Mouse (Mus musculus): ENCODE measurements around the gene Sbk2. TPM values are rescaled to one million over a fixed set of nuclear protein-coding genes. Genes with fewer than 3 reads are reported as not detected.

Sbk2 gene
- polyA plus RNA-seq, 1 experiment from 2014 or later = 0.26 TPM

DNA sequence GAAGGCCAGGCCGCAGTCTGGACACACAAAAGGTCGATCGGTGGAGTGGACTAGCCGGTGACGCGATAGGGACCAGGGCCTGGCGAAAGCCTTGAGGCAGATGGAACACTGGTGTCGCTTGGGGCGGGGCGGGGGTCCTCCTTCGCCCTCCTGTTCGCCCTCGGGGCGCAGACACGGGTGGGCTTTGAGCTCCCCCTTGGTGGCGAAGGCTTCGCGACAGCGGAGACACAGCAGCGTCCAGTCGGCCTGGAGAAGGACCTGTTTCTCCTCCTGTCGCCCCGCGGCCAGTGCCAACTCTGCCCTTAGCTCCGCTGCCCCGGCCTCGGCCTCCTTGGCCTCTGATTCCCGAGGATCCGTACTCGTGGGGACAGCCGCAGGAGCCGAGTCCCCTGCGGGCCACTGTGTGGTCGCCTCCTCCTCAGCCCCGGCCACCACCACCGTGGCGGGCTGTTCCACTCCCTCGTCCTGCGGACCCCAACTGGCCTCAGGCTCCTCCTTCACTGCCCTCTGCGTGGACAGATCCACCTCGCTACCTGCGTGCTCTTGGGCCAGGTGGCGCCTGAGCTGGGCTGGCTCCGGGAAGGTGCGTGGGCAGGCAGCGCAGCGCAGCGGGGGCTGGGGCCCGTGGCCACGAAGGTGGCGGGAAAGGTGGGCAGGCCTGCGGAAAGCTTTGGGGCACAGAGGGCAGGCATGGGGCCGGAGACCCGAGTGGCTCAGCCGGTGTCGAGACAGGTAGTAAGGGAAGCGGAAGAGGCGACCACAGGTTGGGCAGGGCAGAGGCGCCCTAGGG lies 30.0 kb upstream of the Sbk2 start:
- Histone ChIP-seq H3K36me3 (ENCODE audit: control insufficient read depth, insufficient read depth, low read length) (peaks cover 15% of the 10 kb centered on the region), H3K4me1 (ENCODE audit: control insufficient read depth, insufficient read depth, low read length) (peaks cover 16% of the 10 kb centered on the region), H3K4me3 (replicated peaks; ENCODE audit: low read length) (no peak overlapping the region), H3K4me2 (ENCODE audit: low read depth, low read length) (0 out of 2 replicates have a peak overlapping the region, but pooled peaks have one; percentile 15), H3K27me3 (ENCODE audit: control insufficient read depth, insufficient read depth, low read length) (no peaks in the 10 kb centered on the region), H3K9ac (ENCODE audit: low read length) (no peak overlapping the region), H3K27ac (ENCODE audit: low read length) (no peak overlapping the region), H3K9me3 (replicated peaks; ENCODE audit: control insufficient read depth, low read length) (peaks cover 4% of the 10 kb centered on the region; the same call in 1 of the 2 replicates)
- WGBS = 61% methylated on average over 59 of the region's 59 CpGs
- ATAC-seq (ENCODE audit: insufficient read depth, low FRiP score) = no peak

DNA sequence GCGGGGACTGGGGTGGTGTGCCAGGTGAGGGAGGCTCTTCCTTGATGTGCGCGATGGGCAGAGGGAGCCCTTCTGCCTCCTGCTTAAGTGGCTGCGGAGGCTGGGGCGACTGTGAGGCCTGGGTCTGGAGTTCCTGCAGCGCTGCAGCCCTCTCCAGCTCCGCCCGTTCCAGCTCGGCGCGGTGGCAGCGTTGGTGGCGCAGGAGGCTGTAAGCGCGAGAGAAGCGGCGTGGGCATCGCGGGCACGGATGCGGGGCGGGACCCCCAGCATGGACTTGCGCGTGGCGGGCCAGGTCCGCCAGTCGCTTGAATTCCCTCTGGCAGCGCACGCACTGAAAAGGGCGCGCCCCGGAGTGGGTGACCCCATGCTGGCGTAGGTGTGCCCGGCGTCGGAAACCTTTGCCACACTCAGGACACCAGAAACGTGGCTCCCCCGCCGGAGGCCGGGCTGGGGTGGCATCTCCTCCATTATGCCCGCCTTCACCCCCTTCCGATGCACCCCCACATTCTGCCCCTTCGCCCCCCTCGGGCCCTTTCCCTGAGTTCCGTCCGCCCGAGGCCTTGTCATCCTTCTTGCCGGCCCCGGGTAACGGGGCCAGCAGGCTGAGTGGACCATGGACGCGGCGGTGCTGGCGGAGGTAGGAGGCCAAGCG lies 29.3 kb upstream of the Sbk2 start:
- Histone ChIP-seq H3K36me3 (ENCODE audit: control insufficient read depth, insufficient read depth, low read length) (peaks cover 15% of the 10 kb centered on the region), H3K27ac (ENCODE audit: low read length) (no peak overlapping the region), H3K4me1 (ENCODE audit: control insufficient read depth, insufficient read depth, low read length) (peaks cover 16% of the 10 kb centered on the region), H3K4me2 (ENCODE audit: low read depth, low read length) (no peak overlapping the region), H3K9me3 (replicated peaks; ENCODE audit: control insufficient read depth, low read length) (peaks cover 4% of the 10 kb centered on the region; the same call in 1 of the 2 replicates), H3K4me3 (replicated peaks; ENCODE audit: low read length) (no peak overlapping the region), H3K27me3 (ENCODE audit: control insufficient read depth, insufficient read depth, low read length) (no peaks in the 10 kb centered on the region), H3K9ac (ENCODE audit: low read length) (no peak overlapping the region)
- no peak for ATAC-seq (ENCODE audit: insufficient read depth, low FRiP score)
- WGBS = 55% methylated on average over 54 of the region's 55 CpGs

GRCm38 (mm10) chr7:4988250-4988649 lies 24.0 kb upstream of the Sbk2 start:
- Histone ChIP-seq H3K4me1 (ENCODE audit: control insufficient read depth, insufficient read depth, low read length) (no peaks in the 10 kb centered on the region), H3K4me2 (ENCODE audit: low read depth, low read length) (no peak overlapping the region), H3K27me3 (ENCODE audit: control insufficient read depth, insufficient read depth, low read length) (no peaks in the 10 kb centered on the region), H3K4me3 (replicated peaks; ENCODE audit: low read length) (no peak overlapping the region), H3K27ac (ENCODE audit: low read length) (no peak overlapping the region), H3K36me3 (ENCODE audit: control insufficient read depth, insufficient read depth, low read length) (peaks cover 3% of the 10 kb centered on the region), H3K9ac (ENCODE audit: low read length) (no peak overlapping the region), H3K9me3 (replicated peaks; ENCODE audit: control insufficient read depth, low read length) (no peaks in the 10 kb centered on the region; the same call in 1 of the 2 replicates)
- 54% methylated on average over 2 of the region's 2 CpGs for WGBS
- no peak for ATAC-seq (ENCODE audit: insufficient read depth, low FRiP score)

GRCm38 (mm10) chr7:4976832-4977231 lies 12.6 kb upstream of the Sbk2 start:
- Histone ChIP-seq H3K4me1 (ENCODE audit: control insufficient read depth, insufficient read depth, low read length) (no peaks in the 10 kb centered on the region), H3K4me3 (replicated peaks; ENCODE audit: low read length) (no peak overlapping the region), H3K36me3 (ENCODE audit: control insufficient read depth, insufficient read depth, low read length) (no peaks in the 10 kb centered on the region), H3K4me2 (ENCODE audit: low read depth, low read length) (no peak overlapping the region), H3K27me3 (ENCODE audit: control insufficient read depth, insufficient read depth, low read length) (no peaks in the 10 kb centered on the region), H3K9ac (ENCODE audit: low read length) (no peak overlapping the region), H3K27ac (ENCODE audit: low read length) (no peak overlapping the region), H3K9me3 (replicated peaks; ENCODE audit: control insufficient read depth, low read length) (peaks cover 5% of the 10 kb centered on the region; the same call in 1 of the 2 replicates)
- no peak for ATAC-seq (ENCODE audit: insufficient read depth, low FRiP score)
- WGBS = 91% methylated on average over 7 of the region's 7 CpGs

GRCm38 (mm10) chr7:4975455-4975854 lies 11.2 kb upstream of the Sbk2 start:
- WGBS = 39% methylated on average over 4 of the region's 4 CpGs
- ATAC-seq (ENCODE audit: insufficient read depth, low FRiP score) = no peak
- Histone ChIP-seq H3K36me3 (ENCODE audit: control insufficient read depth, insufficient read depth, low read length) (no peaks in the 10 kb centered on the region), H3K9me3 (replicated peaks; ENCODE audit: control insufficient read depth, low read length) (peaks cover 5% of the 10 kb centered on the region; the same call in 1 of the 2 replicates), H3K4me2 (ENCODE audit: low read depth, low read length) (no peak overlapping the region), H3K27ac (ENCODE audit: low read length) (no peak overlapping the region), H3K4me1 (ENCODE audit: control insufficient read depth, insufficient read depth, low read length) (no peaks in the 10 kb centered on the region), H3K27me3 (ENCODE audit: control insufficient read depth, insufficient read depth, low read length) (no peaks in the 10 kb centered on the region), H3K4me3 (replicated peaks; ENCODE audit: low read length) (no peak overlapping the region), H3K9ac (ENCODE audit: low read length) (no peak overlapping the region)

GRCm38 (mm10) chr7:4972321-4973047 lies 8.3 kb upstream of the Sbk2 start:
- Histone ChIP-seq H3K27ac (ENCODE audit: low read length) (no peak overlapping the region), H3K4me1 (ENCODE audit: control insufficient read depth, insufficient read depth, low read length) (no peaks in the 10 kb centered on the region)
- 63% methylated on average over 18 of the region's 18 CpGs for WGBS

GRCm38 (mm10) chr7:4971710-4972109 lies 7.5 kb upstream of the Sbk2 start:
- Histone ChIP-seq H3K27ac (ENCODE audit: low read length) (no peak overlapping the region), H3K27me3 (ENCODE audit: control insufficient read depth, insufficient read depth, low read length) (no peaks in the 10 kb centered on the region), H3K36me3 (ENCODE audit: control insufficient read depth, insufficient read depth, low read length) (no peaks in the 10 kb centered on the region), H3K4me1 (ENCODE audit: control insufficient read depth, insufficient read depth, low read length) (no peaks in the 10 kb centered on the region), H3K9ac (ENCODE audit: low read length) (no peak overlapping the region), H3K4me2 (ENCODE audit: low read depth, low read length) (no peak overlapping the region), H3K9me3 (replicated peaks; ENCODE audit: control insufficient read depth, low read length) (peaks cover under 1% of the 10 kb centered on the region; the same call in 1 of the 2 replicates), H3K4me3 (replicated peaks; ENCODE audit: low read length) (no peak overlapping the region)
- 25% methylated on average over 7 of the region's 7 CpGs for WGBS
- ATAC-seq (ENCODE audit: insufficient read depth, low FRiP score) = no peak

More at GRCm38 (mm10) chr7:4972321-4973047, 8.3 kb upstream of the Sbk2 start:
- Histone ChIP-seq H3K4me3 (replicated peaks; ENCODE audit: low read length) (no peak overlapping the region), H3K36me3 (ENCODE audit: control insufficient read depth, insufficient read depth, low read length) (no peaks in the 10 kb centered on the region), H3K9me3 (replicated peaks; ENCODE audit: control insufficient read depth, low read length) (peaks cover 5% of the 10 kb centered on the region; the same call in 1 of the 2 replicates), H3K4me2 (ENCODE audit: low read depth, low read length) (no peak overlapping the region), H3K9ac (ENCODE audit: low read length) (no peak overlapping the region), H3K27me3 (ENCODE audit: control insufficient read depth, insufficient read depth, low read length) (no peaks in the 10 kb centered on the region)
- peak; percentile 41; the same call in 1 of the 2 replicates for ATAC-seq (ENCODE audit: insufficient read depth, low FRiP score)

- no peak for ATAC-seq (ENCODE audit: insufficient read depth, low FRiP score)
- no peaks in the 10 kb centered on the region for H3K4me1 ChIP-seq (ENCODE audit: control insufficient read depth, insufficient read depth, low read length)
- no peak within 1 kb of the TSS for H3K4me2 ChIP-seq (ENCODE audit: low read depth, low read length)
- peaks cover 3% of the 10 kb centered on the region; the same call in 1 of the 2 replicates for H3K27me3 ChIP-seq (ENCODE audit: control insufficient read depth, insufficient read depth, low read length)
- no peaks in the 10 kb centered on the region for H3K9me3 ChIP-seq (replicated peaks; ENCODE audit: control insufficient read depth, low read length)
- H3K36me3 ChIP-seq (ENCODE audit: control insufficient read depth, insufficient read depth, low read length) = no peaks in the 10 kb centered on the region
- 37% methylated on average over 6 of the region's 6 CpGs for WGBS
- H3K27ac ChIP-seq (ENCODE audit: low read length) = no peak within 1 kb of the TSS
- H3K4me3 ChIP-seq (replicated peaks; ENCODE audit: low read length) = no peak within 1 kb of the TSS
- H3K9ac ChIP-seq (ENCODE audit: low read length) = no peak within 1 kb of the TSS
Measured at GRCm38 (mm10) chr7:4971068-4971467, 6.9 kb upstream of the Sbk2 start, which contains the start of gene Sbk3. TSS of gene Sbk3 (minus strand) at chr7:4971168.

Data from stomach, embryonic 16.5 days (tissue).